Mouse (Mus musculus): Measurements from ENCODE around the gene Shisa7. TPM values are rescaled to one million over a fixed set of nuclear protein-coding genes. Genes with fewer than 3 reads are reported as not detected.
A peak's percentile ranks its signal among the peaks of the same experiment; 100 is the strongest.
"Not testable (repeated sequence)": the region's sequence is repeated elsewhere in the genome, so short reads cannot be mapped to it uniquely, and the experiment has no call there.

The Shisa7 gene
- total RNA-seq (2015) (not detected in 2 replicates), total RNA-seq (2017) (not detected in 2 replicates)

DNA sequence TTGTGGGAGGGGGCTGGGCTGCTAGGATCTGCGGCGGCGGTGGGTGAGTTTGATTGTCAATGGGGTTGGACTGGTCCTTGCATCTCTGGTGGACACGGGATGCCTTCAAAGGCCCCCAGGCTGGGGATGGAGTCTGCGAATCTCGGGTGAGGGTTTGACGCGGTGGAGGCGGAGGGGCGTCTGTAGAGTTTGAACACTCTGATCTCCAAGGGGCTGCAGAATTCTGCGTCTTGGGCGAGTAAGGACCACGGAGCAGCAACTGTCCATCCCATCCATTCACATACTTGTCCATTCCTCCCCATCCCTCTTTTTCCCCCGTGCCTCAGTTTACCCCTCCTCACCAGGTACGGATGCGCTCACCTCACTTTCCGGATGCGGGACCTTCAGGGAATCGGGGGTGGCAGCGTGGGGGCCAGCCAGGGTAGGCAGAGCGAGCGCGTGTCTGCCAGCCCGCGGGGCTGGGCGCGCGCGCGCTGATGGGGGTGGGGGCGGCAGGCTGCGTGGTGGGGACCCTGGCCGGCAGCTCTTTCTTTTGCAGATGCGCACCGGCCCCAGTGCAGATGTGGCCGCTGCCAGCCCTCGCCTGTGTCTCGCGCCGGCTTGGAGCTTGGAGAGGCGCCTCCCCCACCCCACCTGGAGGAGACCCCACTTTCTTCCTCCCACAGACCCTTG is at the start of gene Shisa7:
TSS of gene Shisa7 (minus strand) at position 452 of the 672 bp plus-strand sequence.
- ATAC-seq (ENCODE audit: poor library complexity, severe bottlenecking) = no peak

DNA sequence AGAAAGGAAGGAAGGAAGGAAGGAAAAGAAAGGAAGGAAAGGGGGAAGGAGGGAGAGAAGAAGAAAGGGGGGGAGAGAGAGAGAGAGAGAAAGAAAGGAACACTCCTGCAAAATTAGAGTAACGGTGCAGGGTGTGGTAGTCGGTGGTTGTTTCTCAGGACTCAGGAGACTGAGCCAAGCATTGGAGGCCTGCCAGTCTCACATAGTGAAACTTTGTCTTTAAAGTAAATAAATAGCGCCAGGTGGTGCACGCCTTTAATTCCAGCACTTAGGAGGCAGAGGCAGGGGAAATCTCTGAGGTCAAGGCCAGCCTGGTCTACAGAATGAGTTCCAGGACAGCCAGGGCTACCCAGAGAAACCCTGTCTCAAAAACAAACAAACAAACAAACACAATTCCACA is 42.2 kb upstream of the Shisa7 start:
- ATAC-seq (ENCODE audit: poor library complexity, severe bottlenecking) = no peak

DNA sequence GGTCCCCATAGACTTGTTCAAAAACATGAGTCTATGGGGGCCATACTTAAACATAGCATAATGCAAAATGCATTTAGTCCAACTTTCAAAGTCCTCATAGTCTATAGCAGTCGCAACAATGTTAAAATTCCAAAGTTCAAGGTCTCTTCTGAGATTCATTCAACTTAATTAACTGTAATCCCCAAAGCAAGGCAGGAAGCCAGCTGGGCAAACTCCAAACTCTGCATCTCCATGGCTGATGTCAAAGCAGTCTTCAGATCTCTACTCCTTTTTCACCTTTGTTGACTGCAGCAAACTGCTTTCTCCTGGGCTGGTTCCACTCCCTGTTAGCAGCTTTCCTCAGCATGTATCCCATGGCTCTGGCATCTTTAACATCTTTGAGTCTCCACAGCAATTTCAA is 34.5 kb upstream of the Shisa7 start:
- not testable (repeated sequence) for ATAC-seq (ENCODE audit: poor library complexity, severe bottlenecking)

DNA sequence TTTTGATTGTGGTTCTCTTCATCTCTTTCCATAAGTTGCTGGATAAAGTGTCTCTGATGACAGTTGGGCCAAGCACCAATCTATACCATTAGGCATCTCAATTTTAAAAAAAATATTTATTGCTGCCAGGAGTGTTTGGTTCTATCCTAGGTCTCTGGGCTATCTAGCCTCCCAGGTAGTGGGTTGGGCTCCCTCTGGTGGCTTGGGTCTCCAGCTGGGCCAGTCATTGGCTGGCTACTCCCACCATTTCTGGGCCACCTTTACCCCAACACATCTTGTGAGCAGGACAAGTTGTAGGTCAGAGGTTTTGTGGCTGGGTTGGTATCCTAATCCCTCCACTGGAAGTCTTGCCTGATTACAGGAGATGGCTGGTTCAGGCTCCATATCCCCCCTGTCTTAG is 33.7 kb upstream of the Shisa7 start:
- ATAC-seq (ENCODE audit: poor library complexity, severe bottlenecking) = no peak

DNA sequence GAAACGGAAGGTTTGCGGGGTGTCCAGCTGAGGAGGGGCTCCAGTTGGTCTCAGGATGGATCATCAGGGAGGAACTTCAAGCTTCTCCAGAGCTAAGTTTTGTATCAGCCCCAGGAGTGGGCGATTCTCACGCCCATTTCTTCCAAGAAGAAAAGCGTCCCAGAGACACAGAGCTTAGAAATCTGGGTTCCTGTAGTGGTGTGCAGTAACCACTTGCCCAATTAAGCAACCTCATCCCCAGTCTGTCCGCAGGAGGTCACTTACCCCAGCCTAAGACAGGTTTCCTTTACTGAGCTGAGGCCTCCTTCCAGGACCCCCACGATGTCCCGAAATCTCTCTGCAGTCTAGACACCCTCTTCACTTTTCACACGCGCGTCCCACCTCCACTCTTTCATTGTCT is 32.7 kb upstream of the Shisa7 start:
- ATAC-seq (ENCODE audit: poor library complexity, severe bottlenecking) = no peak; the same call in 1 of the 2 replicates

DNA sequence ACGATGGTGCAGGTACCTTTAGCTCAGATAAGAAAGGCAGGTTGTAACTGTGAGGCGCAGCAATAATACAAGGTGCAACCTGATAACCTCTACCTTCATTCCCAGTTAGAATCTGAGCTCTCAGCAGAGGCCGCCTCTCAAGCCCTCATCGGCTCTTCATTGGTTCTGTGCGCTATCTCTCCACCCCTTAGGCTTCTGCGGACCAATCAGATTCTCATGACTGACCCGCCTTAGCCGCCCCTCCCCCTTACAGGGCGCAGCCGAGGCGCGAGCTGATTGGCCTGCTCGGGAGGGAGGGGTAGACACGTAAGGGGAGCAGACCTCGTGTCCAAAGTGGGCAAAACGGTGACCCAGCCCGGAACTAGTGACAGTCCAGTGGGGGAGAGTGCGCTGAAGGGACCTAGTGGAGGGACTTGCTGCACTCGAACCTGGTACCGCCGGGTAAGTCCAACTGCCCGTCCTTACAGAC is 32.3 kb upstream of the Shisa7 start, which contains the start of gene Isoc2a:
TSS of gene Isoc2a (plus strand) at position 401 of the 469 bp plus-strand sequence.
- peak; percentile 99 for ATAC-seq (ENCODE audit: poor library complexity, severe bottlenecking)

DNA sequence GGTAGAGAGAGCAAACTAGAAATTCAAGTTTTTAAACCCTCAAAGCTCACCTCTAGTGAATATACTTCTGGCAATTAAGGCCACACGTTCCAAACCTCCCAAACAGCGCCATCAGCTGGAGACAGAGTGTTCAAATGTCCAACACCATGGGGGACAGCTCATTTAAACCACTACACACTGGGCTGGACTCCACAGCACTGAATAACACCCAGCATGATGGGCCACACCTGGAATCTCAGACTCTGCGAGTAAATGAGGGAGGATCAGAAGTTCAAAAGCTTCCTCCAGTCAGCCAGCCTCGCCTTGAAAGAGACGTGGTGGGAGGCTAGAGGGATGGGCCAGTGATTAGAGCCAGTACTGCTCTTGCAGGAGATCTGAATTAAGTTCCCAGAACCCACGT is 25.6 kb upstream of the Shisa7 start, which contains the start of gene Isoc2b:
TSS of gene Isoc2b (minus strand) at position 126 of the 400 bp plus-strand sequence.
- ATAC-seq (ENCODE audit: poor library complexity, severe bottlenecking) = no peak

DNA sequence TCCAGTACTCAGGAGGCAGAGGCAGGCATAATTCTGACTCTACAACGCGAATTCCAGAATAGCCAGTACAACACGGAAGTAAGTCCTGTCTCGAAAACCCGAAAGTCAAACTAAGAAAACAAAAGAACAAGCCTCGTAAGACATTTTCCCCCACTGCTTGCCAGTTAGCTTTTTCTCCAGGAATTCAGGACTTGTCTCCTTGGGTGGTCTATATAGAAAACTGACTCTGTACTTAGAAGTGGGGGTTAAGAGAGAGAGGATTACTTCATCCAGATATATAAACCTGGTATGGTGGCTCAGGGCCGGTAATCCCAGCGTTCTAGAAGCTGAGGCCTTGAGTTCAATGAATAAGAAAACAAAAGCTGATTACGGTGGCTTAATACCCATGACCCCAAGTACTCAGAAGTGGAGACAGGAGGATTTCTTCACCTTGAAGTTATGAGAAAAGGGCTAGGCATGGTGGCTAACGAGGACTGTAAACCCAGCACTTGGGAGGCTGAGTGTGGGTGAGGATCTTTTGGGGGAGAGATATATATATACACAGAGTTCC is 22.2 kb upstream of the Shisa7 start:
- peak; percentile 4 for ATAC-seq (ENCODE audit: poor library complexity, severe bottlenecking)

DNA sequence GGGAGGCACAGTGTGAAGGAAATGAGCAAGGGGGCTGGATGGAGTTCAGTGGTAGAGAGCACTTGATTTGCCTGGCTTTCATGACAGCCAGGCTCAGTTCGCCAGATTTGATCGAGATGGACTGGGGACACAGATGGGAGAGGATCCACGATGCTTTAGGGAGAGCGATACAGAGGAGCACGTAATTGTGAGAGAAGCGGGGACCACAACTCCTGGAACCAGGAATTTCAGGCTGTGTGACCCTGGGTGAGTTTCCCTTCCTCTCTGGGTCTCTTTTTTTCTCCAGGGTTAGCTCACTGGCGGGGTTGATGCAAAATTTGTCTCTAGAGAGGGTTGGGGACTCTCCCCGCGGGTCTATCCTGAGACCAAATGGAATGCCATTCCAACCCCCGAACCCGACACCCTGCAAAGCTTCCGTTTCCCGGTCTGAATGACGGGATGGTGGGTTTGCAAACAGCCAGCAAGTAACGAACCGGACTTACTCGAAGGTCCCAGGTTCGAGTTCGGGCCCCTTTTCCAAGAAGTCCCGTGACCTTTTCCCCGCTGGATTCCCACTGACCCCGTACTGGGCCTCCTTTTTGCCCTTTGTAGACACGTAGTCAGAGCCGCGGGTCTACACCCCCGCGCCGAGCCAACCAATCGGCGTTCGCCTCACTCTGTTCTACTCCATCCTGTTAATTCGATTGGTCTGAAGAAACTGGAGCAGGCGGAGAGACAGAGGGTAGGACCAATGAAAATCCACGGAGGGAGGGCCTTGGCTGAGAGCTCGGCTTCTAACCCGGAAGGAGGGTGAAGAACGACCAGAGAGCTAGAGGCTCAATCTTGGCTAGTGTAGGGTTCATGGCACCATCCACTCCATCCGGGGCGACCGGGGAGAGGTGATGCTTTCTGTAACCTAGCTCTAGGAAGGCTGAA is 21.3 kb upstream of the Shisa7 start:
- ATAC-seq (ENCODE audit: poor library complexity, severe bottlenecking) = peak; percentile 98

DNA sequence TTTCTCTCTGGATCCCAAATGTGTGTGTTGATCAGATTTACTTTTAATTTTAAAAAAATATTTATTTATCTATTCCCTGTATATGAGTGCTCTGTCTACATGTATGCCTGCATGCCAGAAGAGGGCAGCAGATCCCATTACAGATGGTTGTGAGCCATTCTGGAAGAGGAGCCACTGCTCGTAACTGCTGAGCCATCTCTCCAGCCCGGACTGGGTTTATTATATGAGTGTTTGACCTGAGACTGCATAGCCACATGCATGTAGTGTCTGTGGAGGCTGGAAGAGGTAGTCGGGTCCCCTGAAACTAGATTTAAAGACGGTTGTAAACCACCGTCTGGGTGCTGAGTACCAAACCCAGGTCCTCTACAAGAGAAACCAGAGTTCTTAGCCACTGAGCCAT is 20.6 kb upstream of the Shisa7 start:
- ATAC-seq (ENCODE audit: poor library complexity, severe bottlenecking) = no peak

DNA sequence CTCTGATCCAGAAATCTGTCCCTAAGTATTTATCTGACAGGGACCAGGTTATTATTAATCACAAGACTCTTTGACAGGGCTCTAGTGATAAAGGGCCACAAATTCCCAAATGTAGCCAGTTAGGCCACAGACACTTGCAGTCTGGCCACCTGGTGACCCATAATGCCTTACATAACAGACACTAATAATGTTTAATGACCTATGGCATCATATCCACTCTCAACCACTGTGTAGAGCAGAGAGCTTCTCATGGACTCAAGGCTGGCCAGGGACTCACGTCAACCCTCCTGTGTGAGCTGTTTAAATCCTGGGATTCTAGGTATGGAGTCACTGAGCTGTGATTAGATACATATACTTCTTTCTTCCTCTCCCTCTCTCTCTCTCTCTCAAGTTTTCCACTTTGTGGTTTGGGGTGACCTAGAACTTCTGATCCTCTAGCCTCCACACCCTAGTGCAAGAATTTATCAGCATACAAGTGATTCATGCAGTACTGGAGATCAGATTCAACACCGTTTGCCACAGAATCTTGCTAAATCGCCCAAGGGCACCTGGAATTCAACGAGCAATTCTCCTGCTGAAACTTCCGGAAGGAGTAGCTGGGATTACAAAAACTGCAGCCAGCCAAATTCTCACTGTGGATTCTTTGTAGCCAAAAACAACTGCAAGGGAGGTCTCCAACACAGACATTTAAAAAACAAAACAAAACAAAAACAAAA is 19.8 kb upstream of the Shisa7 start:
- no peak for ATAC-seq (ENCODE audit: poor library complexity, severe bottlenecking)

DNA sequence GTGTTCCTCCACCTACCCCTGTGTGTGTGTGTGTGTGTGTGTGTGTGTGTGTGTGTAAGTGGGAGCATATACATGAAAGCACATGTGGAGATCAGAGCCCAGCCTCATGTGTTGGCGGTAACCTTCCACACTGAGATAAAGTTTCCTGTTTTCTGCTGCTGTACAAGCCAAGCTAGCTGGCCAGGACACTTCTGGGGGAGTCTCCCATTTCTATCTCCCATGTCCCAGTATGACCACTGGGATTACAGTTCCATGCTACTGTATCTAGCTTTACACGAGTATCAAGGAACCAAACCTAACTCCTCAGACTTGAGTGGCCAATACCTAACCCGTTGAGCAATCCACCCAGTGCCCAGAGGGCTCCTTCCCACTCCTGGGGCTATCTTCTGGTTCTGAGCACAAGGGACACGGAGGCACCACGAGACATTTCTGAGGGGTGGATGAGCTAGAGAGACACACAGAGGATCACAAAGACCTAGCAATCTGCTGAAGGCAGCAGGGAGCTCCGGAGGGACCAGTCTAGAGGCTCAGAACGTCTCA is 19.1 kb upstream of the Shisa7 start:
- ATAC-seq (ENCODE audit: poor library complexity, severe bottlenecking) = no peak

DNA sequence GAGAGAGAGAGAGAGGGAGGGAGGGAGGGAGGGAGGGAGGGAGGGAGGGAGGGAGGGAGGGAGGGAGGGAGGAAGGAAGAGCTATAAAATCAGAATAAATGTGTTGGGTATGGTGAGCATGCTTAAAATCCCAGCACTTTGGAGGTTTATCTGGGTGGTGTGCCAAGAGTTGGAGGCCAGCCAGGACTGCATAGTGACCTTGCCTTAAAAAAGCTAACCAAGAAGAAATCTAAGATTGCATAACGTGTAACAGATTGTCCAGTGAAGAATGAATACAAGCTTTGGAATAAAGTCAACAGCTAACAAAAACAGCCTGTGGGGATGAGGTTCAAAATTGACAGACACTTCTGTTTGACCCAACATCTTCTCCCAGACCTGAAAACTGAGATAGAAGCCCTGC is 18.5 kb upstream of the Shisa7 start:
- no peak for ATAC-seq (ENCODE audit: poor library complexity, severe bottlenecking)

DNA sequence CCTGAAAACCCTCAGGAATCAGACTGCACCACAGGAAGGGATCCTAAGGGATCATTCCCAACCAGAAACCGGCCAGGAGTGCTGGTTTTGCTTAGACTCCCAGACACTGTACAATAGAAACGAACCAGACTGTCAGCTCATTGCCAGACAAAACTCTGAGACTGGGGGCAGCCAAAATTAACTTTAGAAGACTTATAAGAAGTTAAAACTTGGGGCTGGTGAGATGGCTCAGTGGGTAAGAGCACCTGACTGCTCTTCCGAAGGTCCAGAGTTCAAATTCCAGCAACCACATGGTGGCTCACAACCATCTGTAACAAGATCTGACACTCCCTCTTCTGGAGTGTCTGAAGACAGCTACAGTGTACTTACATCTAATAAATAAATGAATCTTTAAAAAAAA is 16.4 kb upstream of the Shisa7 start:
- not testable (repeated sequence) for ATAC-seq (ENCODE audit: poor library complexity, severe bottlenecking)

DNA sequence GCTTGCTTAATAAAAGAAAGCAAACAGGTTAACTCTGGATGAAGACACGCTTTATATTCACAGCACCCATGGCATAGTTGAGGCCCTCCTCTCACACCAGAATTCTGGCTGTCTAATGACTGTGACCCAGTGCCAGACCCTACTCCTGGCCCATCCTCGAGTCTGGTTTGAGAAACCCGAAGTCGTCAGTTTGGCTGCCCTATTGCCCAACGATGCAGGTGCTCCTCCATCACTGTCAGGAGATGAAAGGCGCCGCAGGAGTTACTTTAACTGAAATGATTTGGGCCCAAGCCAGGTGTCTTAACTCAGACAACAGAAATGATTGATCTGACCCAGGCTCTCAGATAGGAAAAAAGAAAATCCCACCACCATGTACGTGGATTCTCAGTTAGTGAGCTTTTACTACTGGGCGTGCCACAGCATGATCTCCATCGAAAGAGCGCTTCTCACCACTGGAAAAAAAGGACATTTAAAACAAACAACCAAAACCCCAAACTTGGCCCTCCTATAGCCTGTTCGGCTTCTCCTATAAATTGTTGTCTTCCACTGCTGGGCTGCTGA is 15.0 kb upstream of the Shisa7 start:
- no peak for ATAC-seq (ENCODE audit: poor library complexity, severe bottlenecking)

DNA sequence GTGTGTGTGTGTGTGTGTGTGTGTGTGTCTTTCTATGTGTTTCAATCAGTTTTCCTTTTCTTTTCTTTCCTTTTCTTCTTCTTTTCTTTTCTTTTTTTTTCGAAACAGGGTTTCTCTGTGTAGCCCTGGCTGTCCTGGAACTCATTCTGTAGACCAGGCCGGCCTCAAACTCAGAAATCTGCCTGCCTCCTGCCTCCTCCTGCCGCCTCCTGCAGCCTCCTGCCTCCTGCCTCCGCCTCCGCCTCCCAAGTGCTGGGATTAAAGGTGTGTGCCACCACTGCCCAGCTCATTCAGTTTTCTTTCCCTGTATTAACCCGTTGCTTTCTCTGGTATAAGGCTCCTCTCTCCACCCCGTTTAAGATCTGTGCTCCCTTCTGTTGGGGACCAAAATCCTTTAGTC is 12.8 kb upstream of the Shisa7 start:
- ATAC-seq (ENCODE audit: poor library complexity, severe bottlenecking) = no peak

DNA sequence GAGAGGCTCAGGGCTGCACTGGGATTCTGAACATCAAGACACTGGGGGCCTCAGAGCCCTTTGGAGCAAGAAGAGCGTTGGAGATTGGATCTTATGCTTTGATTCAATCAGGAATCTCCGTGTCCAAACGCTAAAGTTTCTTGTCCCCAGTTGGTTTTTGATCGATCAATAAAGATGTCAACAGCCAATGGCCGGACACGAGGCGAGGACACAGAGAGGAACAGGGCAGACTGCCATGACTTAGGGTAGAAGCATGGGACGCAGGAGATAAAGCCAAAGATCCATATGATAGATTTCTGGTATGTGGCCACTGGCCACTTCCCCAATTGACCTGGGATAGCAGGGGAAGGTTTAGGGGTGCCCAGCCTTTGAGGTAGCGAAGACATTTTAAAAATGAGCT is 12.0 kb upstream of the Shisa7 start:
- no peak for ATAC-seq (ENCODE audit: poor library complexity, severe bottlenecking)

DNA sequence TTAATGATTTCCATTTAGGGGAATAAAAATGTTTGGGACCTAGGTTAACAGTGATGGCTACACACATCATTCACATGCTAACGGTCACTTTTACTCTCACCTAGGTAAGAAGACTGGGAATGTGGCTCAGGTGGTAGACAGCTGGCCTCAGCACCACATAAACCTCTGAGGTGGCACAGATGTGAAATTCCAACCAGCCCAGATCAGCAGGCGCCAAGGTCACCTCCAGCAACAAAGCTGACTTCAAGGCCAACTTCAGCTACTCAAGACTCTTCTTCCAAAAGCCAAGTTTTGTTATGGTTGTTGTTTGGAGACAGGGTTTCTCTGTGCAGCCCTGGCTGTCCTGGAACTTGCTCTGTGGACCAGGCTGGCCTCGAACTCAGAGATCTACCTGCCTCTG is 9.1 kb upstream of the Shisa7 start:
- ATAC-seq (ENCODE audit: poor library complexity, severe bottlenecking) = no peak

DNA sequence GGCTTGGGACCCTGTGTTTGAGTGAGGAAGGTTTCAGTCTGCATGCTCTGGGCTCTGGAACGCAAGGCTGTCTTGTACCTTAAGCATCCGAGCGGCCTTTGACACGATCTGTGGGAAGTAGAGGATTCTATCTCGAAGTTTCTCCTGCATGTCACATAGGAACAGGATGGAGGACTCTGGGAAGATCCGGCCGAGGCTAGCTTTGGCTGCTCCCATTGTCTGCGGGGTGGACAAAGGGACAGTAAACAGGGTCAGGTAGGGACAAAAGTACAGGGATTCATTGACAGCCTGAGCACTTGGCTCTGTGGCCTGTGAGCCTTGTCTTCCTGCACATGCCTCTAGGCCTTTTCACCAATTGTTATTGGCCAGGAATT is 6.8 kb upstream of the Shisa7 start:
- ATAC-seq (ENCODE audit: poor library complexity, severe bottlenecking) = no peak

DNA sequence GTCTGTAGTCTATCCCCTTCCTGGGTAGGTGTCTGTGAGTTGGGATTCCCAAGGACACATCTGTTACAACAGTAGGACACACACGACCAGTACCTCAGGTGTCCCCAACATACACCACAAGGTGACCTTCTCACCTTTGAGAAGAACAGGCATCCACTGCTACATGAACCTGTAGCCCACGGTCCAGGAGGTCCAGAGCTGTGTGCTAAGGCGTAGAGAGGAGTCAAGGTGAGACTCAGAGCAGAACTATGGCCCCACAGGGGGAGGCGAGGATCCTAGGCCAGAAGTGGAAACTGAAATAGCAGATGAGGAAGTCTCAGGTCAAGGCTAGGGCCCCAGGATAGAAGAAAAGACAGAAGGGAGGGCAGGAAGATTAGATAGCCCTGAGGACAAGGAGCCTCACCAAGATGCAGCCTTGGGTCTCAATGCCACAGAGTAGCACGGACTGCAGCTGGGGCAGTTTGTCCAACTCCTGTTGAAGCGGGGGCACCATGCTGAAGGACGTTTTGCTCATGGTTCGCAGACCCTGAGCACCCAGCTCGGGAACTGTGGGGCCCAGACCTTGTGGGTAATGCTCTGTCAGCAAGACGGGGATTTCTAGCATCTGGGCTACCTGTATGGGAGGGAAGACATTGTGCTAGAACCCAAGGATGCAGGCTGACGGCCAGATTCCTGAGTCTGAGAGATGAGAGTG is 6.3 kb upstream of the Shisa7 start:
- ATAC-seq (ENCODE audit: poor library complexity, severe bottlenecking) = no peak
